Mouse (Mus musculus) CH12.LX (cell line): ENCODE data around the gene Ankrd12. TPM values are rescaled to one million over a fixed set of nuclear protein-coding genes. Genes with fewer than 3 reads are reported as not detected.

Experiments
- DNase-seq: peaks from one replicate; pipeline ENCODE4 v3.0.0-alpha.2; 2013; ENCODE audit errors: extremely low read depth
- H3K27ac ChIP-seq: 2 replicates; pipeline ENCODE4 v1.5.1; 2012; ENCODE audit warnings: low read depth, mild to moderate bottlenecking, control low read depth, moderate library complexity; ENCODE audit not compliant: insufficient read depth
- H3K27me3 ChIP-seq: replicated peaks from 2 replicates; pipeline ENCODE3; 2012; ENCODE audit warnings: inconsistent platforms
- H3K36me3 ChIP-seq, 2 experiments: replicated peaks in 1 of 2; 2 replicates each; pipeline versions ENCODE3 to v1.6.1; 2012; ENCODE audit warnings: inconsistent platforms in 1 of 2, low read length in 1 of 2, mild to moderate bottlenecking in 1 of 2, mixed read lengths in 1 of 2, moderate library complexity in 1 of 2; ENCODE audit not compliant: control insufficient read depth in 1 of 2, insufficient read depth in 1 of 2
- H3K4me1 ChIP-seq, 2 experiments: 2 replicates each; pipeline ENCODE4 v1.6.1; 2012; ENCODE audit warnings: inconsistent platforms in 1 of 2, moderate library complexity in 1 of 2; ENCODE audit not compliant: insufficient read depth in 2 of 2, control insufficient read depth in 1 of 2
- H3K4me2 ChIP-seq: 2 replicates; pipeline ENCODE4 v1.6.1; 2012; ENCODE audit warnings: low read depth, mild to moderate bottlenecking, control low read depth; ENCODE audit not compliant: poor library complexity, insufficient read depth, severe bottlenecking
- H3K4me3 ChIP-seq, 3 experiments: fragments of 150-350 bp in 1 of 3; sonication (generic) in 1 of 3; replicated peaks in 1 of 3; 2 replicates each; pipeline versions ENCODE3 to v1.5.1; 2011 to 2012; ENCODE audit warnings: low read depth in 2 of 3, low read length in 2 of 3, mild to moderate bottlenecking in 2 of 3, moderate library complexity in 2 of 3, control low read depth in 1 of 3, improper control_type of control experiment in 1 of 3, inconsistent platforms in 1 of 3, mixed read lengths in 1 of 3; ENCODE audit not compliant: poor library complexity in 1 of 3
- H3K79me2 ChIP-seq: replicated peaks from 2 replicates; pipeline ENCODE4 v1.6.1; 2012; ENCODE audit warnings: mild to moderate bottlenecking, moderate library complexity; ENCODE audit not compliant: control insufficient read depth, poor library complexity, insufficient read depth, severe bottlenecking; ENCODE audit errors: extremely low read depth
- H3K9ac ChIP-seq: 2 replicates; pipeline ENCODE4 v1.6.1; 2012; ENCODE audit warnings: low read depth, mild to moderate bottlenecking, control low read depth, moderate library complexity; ENCODE audit not compliant: insufficient read depth
- H3K9me3 ChIP-seq: replicated peaks from 2 replicates; pipeline ENCODE3; 2012; ENCODE audit warnings: low read length, inconsistent platforms, mixed read lengths
- BHLHE40 ChIP-seq: IDR thresholded peaks from 2 replicates; pipeline ENCODE4 v1.6.1; 2011; ENCODE audit warnings: mild to moderate bottlenecking, low read depth, low read length, improper control_type of control experiment
- CHD1 ChIP-seq: IDR thresholded peaks from 2 replicates; pipeline ENCODE4 v1.6.1; 2012; ENCODE audit warnings: low read depth, low read length, improper control_type of control experiment, inconsistent platforms
- CHD2 ChIP-seq: IDR thresholded peaks from 2 replicates; pipeline ENCODE4 v1.6.1; 2011; ENCODE audit warnings: low read length, improper control_type of control experiment
- CTCF ChIP-seq, 2 experiments: IDR thresholded peaks in 1 of 2; conservative IDR thresholded peaks in 1 of 2; 2 replicates each; pipeline ENCODE4 v1.5.1; 2011 to 2012; ENCODE audit warnings: low read depth in 2 of 2, low read length in 2 of 2, improper control_type of control experiment in 1 of 2, inconsistent platforms in 1 of 2, mild to moderate bottlenecking in 1 of 2, moderate library complexity in 1 of 2
- EP300 ChIP-seq: IDR thresholded peaks from 2 replicates; pipeline ENCODE4 v1.6.1; 2011; ENCODE audit warnings: low read length, improper control_type of control experiment
- ETS1 ChIP-seq: conservative IDR thresholded peaks from 2 replicates; pipeline ENCODE4 v1.6.1; 2012; ENCODE audit warnings: low read depth, mild to moderate bottlenecking, inconsistent platforms, low read length, improper control_type of control experiment, moderate library complexity
- HCFC1 ChIP-seq: IDR thresholded peaks from 2 replicates; pipeline ENCODE4 v1.6.1; 2012; ENCODE audit warnings: low read depth, mild to moderate bottlenecking, inconsistent platforms, low read length, improper control_type of control experiment
- IRF4 ChIP-seq: IDR thresholded peaks from 2 replicates; pipeline ENCODE4 v1.6.1; 2014; ENCODE audit warnings: low read depth, mild to moderate bottlenecking, inconsistent platforms, low read length, improper control_type of control experiment
- JUN ChIP-seq: IDR thresholded peaks from 2 replicates; pipeline ENCODE4 v1.6.1; 2011; ENCODE audit warnings: low read depth, mild to moderate bottlenecking, low read length, improper control_type of control experiment, moderate library complexity; ENCODE audit not compliant: insufficient read depth
- JUND ChIP-seq: conservative IDR thresholded peaks from 2 replicates; pipeline ENCODE4 v1.6.1; 2011; ENCODE audit warnings: low read depth, low read length, improper control_type of control experiment
- MAFK ChIP-seq: IDR thresholded peaks from 2 replicates; pipeline ENCODE4 v1.6.1; 2011; ENCODE audit warnings: low read length, improper control_type of control experiment; ENCODE audit not compliant: insufficient replicate concordance
- MAX ChIP-seq: IDR thresholded peaks from 2 replicates; pipeline ENCODE4 v1.6.1; 2011; ENCODE audit warnings: low read length, improper control_type of control experiment
- MAZ ChIP-seq: IDR thresholded peaks from 2 replicates; pipeline ENCODE4 v1.6.1; 2012; ENCODE audit warnings: low read depth, mild to moderate bottlenecking, inconsistent platforms, low read length, improper control_type of control experiment, moderate library complexity
- MEF2A ChIP-seq: IDR thresholded peaks from 2 replicates; pipeline ENCODE4 v1.6.1; 2014; ENCODE audit warnings: low read depth, mild to moderate bottlenecking, inconsistent platforms, low read length, improper control_type of control experiment, borderline replicate concordance
- MYC ChIP-seq: IDR thresholded peaks from 2 replicates; pipeline ENCODE4 v1.6.1; 2011; ENCODE audit warnings: low read depth, mild to moderate bottlenecking, improper control_type of control experiment, low read length
- NELFE ChIP-seq: IDR thresholded peaks from 2 replicates; pipeline ENCODE4 v1.6.1; 2011; ENCODE audit warnings: low read depth, low read length, improper control_type of control experiment
- NRF1 ChIP-seq: IDR thresholded peaks from 2 replicates; pipeline ENCODE4 v1.6.1; 2014; ENCODE audit warnings: low read depth, mild to moderate bottlenecking, inconsistent platforms, low read length, improper control_type of control experiment, moderate library complexity
- RAD21 ChIP-seq: IDR thresholded peaks from 2 replicates; pipeline ENCODE4 v1.6.1; 2011; ENCODE audit warnings: low read depth, mild to moderate bottlenecking, low read length, improper control_type of control experiment, moderate library complexity
- RCOR1 ChIP-seq: conservative IDR thresholded peaks from 2 replicates; pipeline ENCODE4 v1.6.1; 2012; ENCODE audit warnings: low read depth, mild to moderate bottlenecking, inconsistent platforms, low read length, improper control_type of control experiment
- SIN3A ChIP-seq: IDR thresholded peaks from 2 replicates; pipeline ENCODE4 v1.6.1; 2012; ENCODE audit warnings: low read length, improper control_type of control experiment, inconsistent platforms
- SMC3 ChIP-seq: IDR thresholded peaks from 2 replicates; pipeline ENCODE4 v1.6.1; 2011; ENCODE audit warnings: low read depth, low read length, improper control_type of control experiment
- TCF12 ChIP-seq: IDR thresholded peaks from 2 replicates; pipeline ENCODE4 v1.6.1; 2014; ENCODE audit warnings: low read depth, mild to moderate bottlenecking, inconsistent platforms, low read length, improper control_type of control experiment
- UBTF ChIP-seq: IDR thresholded peaks from 2 replicates; pipeline ENCODE4 v1.6.1; 2012; ENCODE audit warnings: low read depth, mild to moderate bottlenecking, inconsistent platforms, low read length, improper control_type of control experiment, moderate library complexity
- USF1 ChIP-seq: IDR thresholded peaks from 2 replicates; pipeline ENCODE4 v1.6.1; 2014; ENCODE audit warnings: low read depth, mild to moderate bottlenecking, inconsistent platforms, low read length, improper control_type of control experiment
- ZC3H11A ChIP-seq: IDR thresholded peaks from 2 replicates; pipeline ENCODE4 v1.6.1; 2012; ENCODE audit warnings: low read depth, mild to moderate bottlenecking, inconsistent platforms, low read length, improper control_type of control experiment
- ZKSCAN1 ChIP-seq: IDR thresholded peaks from 2 replicates; pipeline ENCODE4 v1.6.1; 2012; ENCODE audit warnings: low read depth, inconsistent platforms, low read length, improper control_type of control experiment, borderline replicate concordance
- ZMIZ1 ChIP-seq: IDR thresholded peaks from 2 replicates; pipeline ENCODE4 v1.6.1; 2012; ENCODE audit warnings: low read depth, mild to moderate bottlenecking, inconsistent platforms, low read length, improper control_type of control experiment
- ZNF384 ChIP-seq: IDR thresholded peaks from 2 replicates; pipeline ENCODE4 v1.6.1; 2012; ENCODE audit warnings: low read depth, low read length, improper control_type of control experiment, inconsistent platforms
- dilution Hi-C: fragments of 300-500 bp; cut with MboI; formaldehyde crosslinking; loops from 2 replicates; pipeline ENCODE4 v1.14.3; 2020; ENCODE audit warnings: low sequenced_read_pairs; ENCODE audit not compliant: extremely low pct_unique_long_range_greater_than_20kb, extremely low pct_ligation_motif_present
- in situ Hi-C: fragments of 300-500 bp; cut with MboI; formaldehyde crosslinking; loops from 3 replicates; pipeline ENCODE4 v1.14.3; 2019; ENCODE audit warnings: low sequenced_read_pairs, low pct_ligation_motif_present, low pct_unique_long_range_greater_than_20kb, mixed read lengths
- polyA plus RNA-seq: library from polyadenylated mRNA; unstranded; fragments of >175 nt; gene quantifications from 2 replicates; pipeline ENCODE4 v1.2.1, GENCODE M21; 2012; ENCODE audit warnings: low read depth; ENCODE audit not compliant: insufficient read length
- total RNA-seq, 2 experiments: library from RNA; depleted of rRNA; stranded (reverse); fragments of 300-350 nt in 1 of 2; fragments of >200 nt in 1 of 2; gene quantifications; 2 replicates each; pipeline ENCODE4 v1.2.3; 2012 to 2014

The Ankrd12 gene
- total and polyA plus RNA-seq, 3 experiments, result 1.6 to 5.6 (median 1.7) TPM

GRCm38 (mm10) chr17:66123066-66123815 lies 46.4 kb upstream of the Ankrd12 start, which contains the start of gene Ddx11 (continued):
- TF ChIP-seq ZC3H11A (no peak), RAD21 (no peak), JUND (no peak), CTCF (conservative IDR thresholded peaks at IDR 0.05 in 1 of 2, IDR thresholded peaks at IDR 0.05 in 1 of 2; ENCODE audit: low read depth in 2 of 2, low read length in 2 of 2) (no peak), TCF12 (peak; percentile 83), UBTF (0 out of 2 replicates have a peak, but pooled peaks have one; percentile 75), ZNF384 (no peak), SMC3 (no peak), MYC (peak; percentile 78), CHD1 (no peak), MEF2A (peak; percentile 54; the same call in 1 of the 2 replicates), IRF4 (peak; percentile 47; the same call in 1 of the 2 replicates), ETS1 (no peak; the same call in 1 of the 2 replicates), USF1 (peak; percentile 83), MAX (peak; percentile 84), MAZ (0 out of 2 replicates have a peak, but pooled peaks have one; percentile 65), CHD2 (no peak; the same call in 1 of the 2 replicates)

- Histone ChIP-seq H3K4me3 (no peak overlapping the region), H3K4me1 (peaks cover 5 to 25% of the 10 kb centered on the region in 2 experiments; a peak in 3 of 4 replicates), H3K36me3 (peaks cover 35 to 51% of the 10 kb centered on the region in 2 experiments), H3K27ac (no peak overlapping the region), H3K79me2 (peaks cover 15% of the 10 kb centered on the region), H3K4me2 (no peak overlapping the region)
- DNase-seq, result no peak
- TF ChIP-seq EP300 (no peak), TCF12 (no peak), ZKSCAN1 (no peak), SMC3 (no peak), MEF2A (no peak), RCOR1 (no peak), BHLHE40 (no peak), MAFK (no peak), NRF1 (no peak), NELFE (no peak), RAD21 (no peak), SIN3A (no peak), ZMIZ1 (no peak), HCFC1 (no peak), JUN (no peak)
- TF ChIP-seq, all 38 proteins: peak for 0
- H3K9me3 ChIP-seq, result no peaks in the 10 kb centered on the region
- in situ Hi-C loops, result no loop called here
- dilution Hi-C loops, result no loop called here
- H3K27me3 ChIP-seq, result no peaks in the 10 kb centered on the region
- H3K9ac ChIP-seq, result no peak overlapping the region
These were observed 43.8 kb upstream of the Ankrd12 start for GRCm38 (mm10) chr17:66120701-66121100.
